Mouse (Mus musculus): ENCODE results near the gene Rsrp1. TPM values are rescaled to one million over a fixed set of nuclear protein-coding genes. Genes with fewer than 3 reads are reported as not detected.

The Rsrp1 gene
- polyA plus RNA-seq, 1 experiment from 2014 or later = 327 TPM

GRCm38 (mm10) chr4:134975261-134975928 is 52.0 kb downstream of the Rsrp1 start:
- no peak for ATAC-seq (ENCODE audit: extremely low read depth, insufficient number of reproducible peaks, low FRiP score, low TSS enrichment)
- peaks cover 27% of the 10 kb centered on the region for H3K27me3 ChIP-seq (replicated peaks)
- H3K9ac ChIP-seq = no peak overlapping the region
- H3K4me3 ChIP-seq = no peak overlapping the region
- H3K9me3 ChIP-seq = no peaks in the 10 kb centered on the region
- H3K4me1 ChIP-seq = no peaks in the 10 kb centered on the region; the same call in 1 of the 2 replicates
- WGBS = 32% methylated on average over 14 of the region's 14 CpGs
- H3K27ac ChIP-seq (replicated peaks) = no peak overlapping the region
- no peaks in the 10 kb centered on the region for H3K36me3 ChIP-seq
- no peak overlapping the region for H3K4me2 ChIP-seq

- ATAC-seq (ENCODE audit: extremely low read depth, insufficient number of reproducible peaks, low FRiP score, low TSS enrichment) = no peak
- no peak overlapping the region for H3K4me3 ChIP-seq
- no peaks in the 10 kb centered on the region for H3K36me3 ChIP-seq
- WGBS = 81% methylated on average over 4 of the region's 4 CpGs
- no peak overlapping the region for H3K9ac ChIP-seq
- no peak overlapping the region for H3K4me2 ChIP-seq
- peaks cover 23% of the 10 kb centered on the region for H3K27me3 ChIP-seq (replicated peaks)
- H3K27ac ChIP-seq (replicated peaks) = no peak overlapping the region
- H3K9me3 ChIP-seq = no peaks in the 10 kb centered on the region
- peaks cover 5% of the 10 kb centered on the region; the same call in 1 of the 2 replicates for H3K4me1 ChIP-seq
These were observed 52.5 kb downstream of the Rsrp1 start for GRCm38 (mm10) chr4:134975929-134976308.

Other genes with a start within 250 kb of the Rsrp1 start
- gene Man1c1, start 219.3 kb upstream of the Rsrp1 start, polyA plus RNA-seq (2015; fragmentation: Nextera tagmentation; extraction: Ambion mirVana) = 5.3 and 6.3 TPM in 2 replicates
- gene Ldlrap1, start 155.6 kb upstream of the Rsrp1 start, polyA plus RNA-seq (2015; fragmentation: Nextera tagmentation; extraction: Ambion mirVana) = 12.2 and 13.5 TPM in 2 replicates
- gene Maco1, start 70.2 kb upstream of the Rsrp1 start, polyA plus RNA-seq (2015; fragmentation: Nextera tagmentation; extraction: Ambion mirVana) = 25.0 and 25.7 TPM in 2 replicates
- 13.0 and 19.3 TPM in 2 replicates for gene Rhd, start 59.1 kb upstream of the Rsrp1 start, polyA plus RNA-seq (2015; fragmentation: Nextera tagmentation; extraction: Ambion mirVana)
- gene Tmem50a, start 8.6 kb upstream of the Rsrp1 start, polyA plus RNA-seq (2015; fragmentation: Nextera tagmentation; extraction: Ambion mirVana) = 132 and 149 TPM in 2 replicates
- 53.0 and 55.6 TPM in 2 replicates for gene Syf2, start 7.3 kb downstream of the Rsrp1 start, polyA plus RNA-seq (2015; fragmentation: Nextera tagmentation; extraction: Ambion mirVana)
- gene Runx3, start 197.1 kb downstream of the Rsrp1 start, polyA plus RNA-seq (2015; fragmentation: Nextera tagmentation; extraction: Ambion mirVana) = 0.05 and 0.17 TPM in 2 replicates

All from heart, embryonic 13.5 days (tissue).